Comparison of ENCODE assay signal across 11 mouse cellular contexts in the genomic region with DNA sequence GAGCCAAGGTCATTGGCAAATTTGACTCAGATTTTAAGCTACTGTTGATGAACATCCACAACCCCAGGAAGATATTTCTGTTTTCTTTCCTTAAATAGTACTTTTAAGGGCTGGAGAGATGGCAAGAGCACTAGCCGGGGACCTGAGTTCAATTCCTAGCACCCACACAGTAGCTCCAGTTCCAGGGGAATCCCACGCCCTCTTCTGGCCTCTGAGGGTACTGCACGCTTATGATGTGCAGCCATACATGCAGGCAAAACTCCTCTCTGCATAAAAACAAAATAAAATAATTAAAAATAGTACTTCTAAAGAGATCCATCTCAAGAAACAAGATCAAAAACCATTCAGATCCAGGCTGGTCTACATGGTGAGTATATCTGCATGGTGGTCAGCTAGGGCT. TPM values are rescaled to one million over a fixed set of nuclear protein-coding genes. Genes with fewer than 3 reads are reported as not detected.
DNase-seq lines count a peak whose midpoint lies in the region; ATAC-seq and TF ChIP-seq lines count a peak whose summit lies in the region.
"Had no signal": no experiment of that assay in that cellular context is flagged by ENCODE, and none has a peak within 500 bp of the region (broad histone marks: within the 10 kb centered on the region; RNA-seq: fewer than 3 reads in every experiment).

No protein-coding gene starts in this region.

- TF ChIP-seq CTCF in liver, adult 2 months (IDR thresholded peaks at IDR 0.05; ENCODE audit: low read depth, low read length), result peak; percentile 43; the same call in 1 of the 2 replicates
- peak; percentile 27 for TF ChIP-seq CTCF in bone marrow macrophage, adult 2 months (IDR thresholded peaks at IDR 0.05; ENCODE audit: low read depth, low read length)

- no peaks in the 10 kb centered on the region for H3K27me3 ChIP-seq in liver, adult 2 months (ENCODE audit: control insufficient read depth, insufficient read depth, low read length)
- no peaks in the 10 kb centered on the region for H3K27me3 ChIP-seq in liver, embryonic 12.5 days (replicated peaks)
- H3K27me3 ChIP-seq: hindbrain, embryonic 12.5 days had no signal

- no peak for TF ChIP-seq POLR2A in liver, adult 2 months (IDR thresholded peaks at IDR 0.05; ENCODE audit: extremely low read depth, insufficient read depth, low read length)
- no peak for TF ChIP-seq POLR2A in bone marrow macrophage, adult 2 months (IDR thresholded peaks at IDR 0.05; ENCODE audit: borderline replicate concordance, low read depth, low read length)

- WGBS in liver, adult 2 months, result 90% methylated on average over 3 of the region's 3 CpGs
- WGBS in liver, embryonic 12.5 days (ENCODE audit: insufficient replicate concordance), result 65% methylated on average over 3 of the region's 3 CpGs

- H3K36me3 ChIP-seq in liver, adult 2 months (ENCODE audit: control insufficient read depth, insufficient read depth, low read length), result no peaks in the 10 kb centered on the region
- H3K36me3 ChIP-seq in liver, embryonic 12.5 days, result peaks cover 19% of the 10 kb centered on the region

- H3K9me3 ChIP-seq in liver, embryonic 12.5 days (replicated peaks), result no peaks in the 10 kb centered on the region
- H3K9me3 ChIP-seq: hindbrain, embryonic 12.5 days; limb, embryonic 10.5 days had no signal

- no peak overlapping the region for H3K27ac ChIP-seq in liver, adult 2 months (replicated peaks; ENCODE audit: insufficient read depth, low read depth, low read length)
- no peak overlapping the region for H3K27ac ChIP-seq in liver, embryonic 12.5 days
- no peak overlapping the region for H3K27ac ChIP-seq in bone marrow macrophage, adult 2 months (ENCODE audit: insufficient read depth, low read depth, low read length)
- H3K27ac ChIP-seq: hindbrain, embryonic 12.5 days; limb, embryonic 10.5 days had no signal

- no peak for ATAC-seq in CD4-positive, CD25-positive, alpha-beta regulatory T cell, adult 4 months
- ATAC-seq in liver, embryonic 12.5 days, result no peak

- no peak overlapping the region for H3K9ac ChIP-seq in liver, adult 2 months (ENCODE audit: low read depth, low read length)
- H3K9ac ChIP-seq in liver, embryonic 12.5 days, result no peak overlapping the region
- H3K9ac ChIP-seq: hindbrain, embryonic 12.5 days had no signal

- no peak overlapping the region for H3K4me2 ChIP-seq in liver, embryonic 12.5 days
- H3K4me2 ChIP-seq: hindbrain, embryonic 12.5 days had no signal

- peaks cover under 1% of the 10 kb centered on the region; the same call in 1 of the 2 replicates for H3K4me1 ChIP-seq in liver, adult 2 months (ENCODE audit: control insufficient read depth, insufficient read depth, low read length)
- H3K4me1 ChIP-seq in liver, embryonic 12.5 days, result peaks cover 48% of the 10 kb centered on the region
- H3K4me1 ChIP-seq in bone marrow macrophage, adult 2 months (ENCODE audit: control insufficient read depth, insufficient read depth, low read length), result peaks cover 23% of the 10 kb centered on the region

- DNase-seq in CD4-positive, CD25-positive, alpha-beta regulatory T cell, adult 2 months (ENCODE audit: low read depth, low spot score), result peak; percentile 65
- no peak for DNase-seq in liver, adult 2 months (ENCODE audit: extremely low read depth, low read depth, low spot score)
- peak; percentile 55 to 60 for DNase-seq in B cell, adult 2 months
- no peak for DNase-seq in layer of hippocampus, postnatal 36 days
- no peak for DNase-seq in cerebellum, postnatal 10 days
- DNase-seq: spleen, adult 18-20 months had no signal

- no peak overlapping the region for H3K4me3 ChIP-seq in liver, adult 2 months (ENCODE audit: insufficient read depth, low read depth, low read length)
- H3K4me3 ChIP-seq in liver, embryonic 12.5 days, result no peak overlapping the region
- no peak overlapping the region for H3K4me3 ChIP-seq in bone marrow macrophage, adult 2 months (ENCODE audit: insufficient read depth, low read length)
- H3K4me3 ChIP-seq: hindbrain, embryonic 12.5 days; limb, embryonic 10.5 days had no signal

- H3K79me2 ChIP-seq in liver, adult 2 months (ENCODE audit: control insufficient read depth, insufficient read depth, low read length), result no peaks in the 10 kb centered on the region

RNA-seq across cellular contexts. Expression of a gene that starts 4.9 kb away (rescaled TPM):
- polyA plus RNA-seq in CD4-positive, CD25-positive, alpha-beta regulatory T cell, adult 4 months (2017; shearing (Covaris generic)), result 10 to 100 TPM; 37.8 to 49.1 TPM
- total RNA-seq in liver, adult 2 months (2014; rRNA removed), result 3.7 and 5.0 TPM in 2 replicates
- polyA plus RNA-seq in liver, adult 2 months (2012; rRNA removed), result 3.7 and 4.7 TPM in 2 replicates
- 17.4 TPM in 2 replicates for polyA plus RNA-seq in liver, embryonic 12.5 days (2016; fragmentation: Nextera tagmentation; extraction: Ambion mirVana)
- 20.6 and 22.5 TPM in 2 replicates for polyA plus RNA-seq in bone marrow macrophage, adult 2 months (2012; ENCODE audit: insufficient read depth, insufficient read length, missing spikeins)
- 10 to 100 TPM; 18.7 to 23.0 TPM for total RNA-seq in layer of hippocampus, postnatal 36 days (2021)

RNA-seq across cellular contexts. Expression of a gene that starts 47.0 kb away (rescaled TPM):
- 10 to 100 TPM; 16.1 to 17.8 TPM for polyA plus RNA-seq in CD4-positive, CD25-positive, alpha-beta regulatory T cell, adult 4 months (2017; shearing (Covaris generic))
- 21.7 and 27.3 TPM in 2 replicates for total RNA-seq in liver, adult 2 months (2014; rRNA removed)
- polyA plus RNA-seq in liver, adult 2 months (2012; rRNA removed), result 3.7 and 5.3 TPM in 2 replicates
- polyA plus RNA-seq in liver, embryonic 12.5 days (2016; fragmentation: Nextera tagmentation; extraction: Ambion mirVana), result 9.3 and 10.8 TPM in 2 replicates
- polyA plus RNA-seq in bone marrow macrophage, adult 2 months (2012; ENCODE audit: insufficient read depth, insufficient read length, missing spikeins), result 79.6 and 88.5 TPM in 2 replicates
- total RNA-seq in layer of hippocampus, postnatal 36 days (2021), result 10 to 100 TPM; 65.2 to 68.6 TPM

Comparison
In these comparisons a context has a peak if more than half of its experiments do, and no peak if none do; other contexts are left out.
1. DNase-seq: peak in CD4-positive, CD25-positive, alpha-beta regulatory T cell, adult 2 months (single experiment) and B cell, adult 2 months (2 of 2); none in liver, adult 2 months (single experiment), layer of hippocampus, postnatal 36 days (0 of 2) and cerebellum, postnatal 10 days (0 of 2).